Mouse (Mus musculus) neural tube, embryonic 13.5 days (tissue): ENCODE measurements at regions not wholly inside any gene's neighbourhood (a gene's known extent, or its start where the extent isn't known, plus 50 kb on each side); places are given as distances from the start of the nearest gene placed in this dataset.

Experiments
- ATAC-seq: fragments of 200-750 bp; cut with Nextera tagmentation; 2 replicates; pipeline ENCODE4 v1.8.0; 2017; ENCODE audit warnings: low read depth, mild to moderate bottlenecking, moderate TSS enrichment, moderate library complexity
- H3K27ac ChIP-seq: fragments of 300-500 bp; sonication (generic); replicated peaks from 2 replicates; pipeline ENCODE4 v1.5.1; 2015; ENCODE audit warnings: moderate library complexity, mild to moderate bottlenecking, inconsistent platforms
- H3K27me3 ChIP-seq: fragments of 300-500 bp; sonication (generic); 2 replicates; pipeline ENCODE4 v1.6.1; 2015; ENCODE audit warnings: mild to moderate bottlenecking, inconsistent platforms
- H3K36me3 ChIP-seq: fragments of 300-500 bp; sonication (generic); 2 replicates; pipeline ENCODE4 v1.6.1; 2015; ENCODE audit warnings: mild to moderate bottlenecking, inconsistent platforms
- H3K4me1 ChIP-seq: fragments of 300-500 bp; sonication (generic); replicated peaks from 2 replicates; pipeline ENCODE4 v1.6.1; 2015; ENCODE audit warnings: inconsistent platforms
- H3K4me2 ChIP-seq: fragments of 300-500 bp; sonication (generic); 2 replicates; pipeline ENCODE4 v1.6.1; 2015; ENCODE audit warnings: inconsistent platforms, mild to moderate bottlenecking, moderate library complexity
- H3K4me3 ChIP-seq: fragments of 300-500 bp; sonication (generic); 2 replicates; pipeline ENCODE4 v1.5.1; 2015; ENCODE audit warnings: mild to moderate bottlenecking, inconsistent platforms
- H3K9ac ChIP-seq: fragments of 300-500 bp; sonication (generic); 2 replicates; pipeline ENCODE4 v1.6.1; 2015; ENCODE audit warnings: moderate library complexity, mild to moderate bottlenecking, inconsistent platforms
- H3K9me3 ChIP-seq: fragments of 300-500 bp; sonication (generic); 2 replicates; pipeline ENCODE4 v1.6.1; 2016; ENCODE audit warnings: inconsistent platforms
- WGBS: fragments of 180-500 bp; shearing (Covaris S2); methylation state at CpG from one replicate; pipeline ENCODE4 v1.1.7; 2015; 5-methylcytosine and 5-hydroxymethylcytosine counted together

GRCm38 (mm10) chr8:126877039-126877365, 68.6 kb downstream of the Tomm20 start:
- no peak for ATAC-seq
- WGBS: 80% methylated on average over 9 of the region's 9 CpGs
- H3K9ac ChIP-seq: no peak overlapping the region
- H3K36me3 ChIP-seq: no peaks in the 10 kb centered on the region
- H3K27ac ChIP-seq: no peak overlapping the region
- H3K9me3 ChIP-seq: no peaks in the 10 kb centered on the region
- H3K4me1 ChIP-seq: peaks cover 5% of the 10 kb centered on the region; the same call in 1 of the 2 replicates
- no peaks in the 10 kb centered on the region for H3K27me3 ChIP-seq
- no peak overlapping the region for H3K4me3 ChIP-seq
- no peak overlapping the region for H3K4me2 ChIP-seq

- no peaks in the 10 kb centered on the region for H3K27me3 ChIP-seq
- H3K36me3 ChIP-seq: no peaks in the 10 kb centered on the region
- 62% methylated on average over 9 of the region's 9 CpGs for WGBS
- H3K4me1 ChIP-seq: peaks cover 5% of the 10 kb centered on the region; the same call in 1 of the 2 replicates
- H3K4me3 ChIP-seq: no peak overlapping the region
- H3K27ac ChIP-seq: no peak overlapping the region
- no peak overlapping the region for H3K9ac ChIP-seq
- no peak overlapping the region for H3K4me2 ChIP-seq
- H3K9me3 ChIP-seq: no peaks in the 10 kb centered on the region
- no peak for ATAC-seq
These were observed 69.2 kb downstream of the Tomm20 start for GRCm38 (mm10) chr8:126876300-126877038.

GRCm38 (mm10) chr8:126875491-126876155, 70.0 kb downstream of the Tomm20 start:
- Histone ChIP-seq H3K4me1 (peaks cover 5% of the 10 kb centered on the region; the same call in 1 of the 2 replicates), H3K27ac (no peak overlapping the region), H3K9ac (no peak overlapping the region), H3K27me3 (no peaks in the 10 kb centered on the region), H3K9me3 (no peaks in the 10 kb centered on the region), H3K36me3 (no peaks in the 10 kb centered on the region), H3K4me2 (no peak overlapping the region), H3K4me3 (no peak overlapping the region)
- WGBS: 87% methylated on average over 7 of the region's 7 CpGs
- ATAC-seq: no peak

GRCm38 (mm10) chr8:126874846-126875245, 70.8 kb downstream of the Tomm20 start:
- Histone ChIP-seq H3K36me3 (no peaks in the 10 kb centered on the region), H3K4me2 (no peak overlapping the region), H3K9ac (no peak overlapping the region), H3K4me3 (no peak overlapping the region), H3K27ac (no peak overlapping the region), H3K27me3 (no peaks in the 10 kb centered on the region), H3K4me1 (peaks cover 5% of the 10 kb centered on the region; the same call in 1 of the 2 replicates), H3K9me3 (no peaks in the 10 kb centered on the region)
- 91% methylated on average over 1 of the region's 1 CpGs for WGBS
- ATAC-seq: no peak

- Histone ChIP-seq H3K9me3 (no peaks in the 10 kb centered on the region), H3K9ac (no peak overlapping the region), H3K27ac (no peak overlapping the region), H3K4me2 (no peak overlapping the region), H3K36me3 (no peaks in the 10 kb centered on the region), H3K27me3 (no peaks in the 10 kb centered on the region), H3K4me1 (peaks cover 5% of the 10 kb centered on the region; the same call in 1 of the 2 replicates), H3K4me3 (no peak overlapping the region)
- no peak for ATAC-seq
- WGBS: 80% methylated on average over 6 of the region's 6 CpGs
These were observed 71.4 kb downstream of the Tomm20 start for GRCm38 (mm10) chr8:126874126-126874730.

- Histone ChIP-seq H3K4me3 (no peak overlapping the region), H3K27me3 (no peaks in the 10 kb centered on the region), H3K4me1 (peaks cover 5% of the 10 kb centered on the region; the same call in 1 of the 2 replicates), H3K36me3 (no peaks in the 10 kb centered on the region), H3K27ac (no peak overlapping the region), H3K9me3 (no peaks in the 10 kb centered on the region), H3K9ac (no peak overlapping the region), H3K4me2 (no peak overlapping the region)
- ATAC-seq: no peak
- WGBS: 83% methylated on average over 7 of the region's 7 CpGs
These were observed 72.3 kb downstream of the Tomm20 start for GRCm38 (mm10) chr8:126873306-126873705.

- Histone ChIP-seq H3K9me3 (no peaks in the 10 kb centered on the region), H3K4me3 (no peak overlapping the region), H3K9ac (no peak overlapping the region), H3K27ac (no peak overlapping the region), H3K4me1 (peaks cover 5% of the 10 kb centered on the region; the same call in 1 of the 2 replicates), H3K27me3 (no peaks in the 10 kb centered on the region), H3K4me2 (no peak overlapping the region), H3K36me3 (no peaks in the 10 kb centered on the region)
- no peak for ATAC-seq
- WGBS: 87% methylated on average over 4 of the region's 4 CpGs
These were observed 73.1 kb downstream of the Tomm20 start for GRCm38 (mm10) chr8:126872574-126872973.

- H3K4me1 ChIP-seq: peaks cover 5% of the 10 kb centered on the region; the same call in 1 of the 2 replicates
- no peak overlapping the region for H3K4me2 ChIP-seq
- no peaks in the 10 kb centered on the region for H3K36me3 ChIP-seq
- no peak overlapping the region for H3K9ac ChIP-seq
- 88% methylated on average over 8 of the region's 8 CpGs for WGBS
- no peak overlapping the region for H3K4me3 ChIP-seq
- H3K27ac ChIP-seq: no peak overlapping the region
- ATAC-seq: no peak
- no peaks in the 10 kb centered on the region for H3K9me3 ChIP-seq
- no peaks in the 10 kb centered on the region for H3K27me3 ChIP-seq
These were observed 73.5 kb downstream of the Tomm20 start for GRCm38 (mm10) chr8:126872133-126872532.

- H3K4me2 ChIP-seq: no peak overlapping the region
- no peaks in the 10 kb centered on the region for H3K9me3 ChIP-seq
- no peak for ATAC-seq
- H3K9ac ChIP-seq: no peak overlapping the region
- no peaks in the 10 kb centered on the region for H3K4me1 ChIP-seq
- no peaks in the 10 kb centered on the region for H3K36me3 ChIP-seq
- H3K4me3 ChIP-seq: no peak overlapping the region
- no peaks in the 10 kb centered on the region for H3K27me3 ChIP-seq
- 81% methylated on average over 1 of the region's 1 CpGs for WGBS
- no peak overlapping the region for H3K27ac ChIP-seq
These were observed 76.2 kb downstream of the Tomm20 start for GRCm38 (mm10) chr8:126869464-126869850.

- Histone ChIP-seq H3K4me2 (no peak overlapping the region), H3K4me3 (no peak overlapping the region), H3K27ac (no peak overlapping the region), H3K36me3 (no peaks in the 10 kb centered on the region), H3K4me1 (no peaks in the 10 kb centered on the region), H3K27me3 (no peaks in the 10 kb centered on the region), H3K9me3 (no peaks in the 10 kb centered on the region), H3K9ac (no peak overlapping the region)
- 72% methylated on average over 3 of the region's 3 CpGs for WGBS
- no peak for ATAC-seq
These were observed 76.7 kb downstream of the Tomm20 start for GRCm38 (mm10) chr8:126868831-126869463.

GRCm38 (mm10) chr8:126867121-126867988, 78.3 kb downstream of the Tomm20 start:
- H3K4me3 ChIP-seq: no peak overlapping the region
- no peaks in the 10 kb centered on the region for H3K4me1 ChIP-seq
- WGBS: 83% methylated on average over 14 of the region's 14 CpGs
- no peaks in the 10 kb centered on the region for H3K36me3 ChIP-seq
- H3K9me3 ChIP-seq: no peaks in the 10 kb centered on the region
- no peaks in the 10 kb centered on the region for H3K27me3 ChIP-seq
- H3K27ac ChIP-seq: no peak overlapping the region
- ATAC-seq: no peak
- no peak overlapping the region for H3K9ac ChIP-seq
- H3K4me2 ChIP-seq: no peak overlapping the region
